Mouse (Mus musculus) hindbrain, embryonic 11.5 days (tissue): Measurements from ENCODE around the gene Supv3l1. TPM values are rescaled to one million over a fixed set of nuclear protein-coding genes. Genes with fewer than 3 reads are reported as not detected.

Experiments
- ATAC-seq: fragments of 200-750 bp; cut with Nextera tagmentation; 2 replicates; pipeline ENCODE4 v1.8.0; 2017; ENCODE audit warnings: mild to moderate bottlenecking, moderate TSS enrichment, moderate library complexity; ENCODE audit not compliant: low FRiP score
- DNase-seq: peaks from one replicate; pipeline ENCODE4 v3.0.0-alpha.2; 2015; ENCODE audit warnings: low spot score
- H3K27ac ChIP-seq: fragments of 300-500 bp; sonication (generic); 2 replicates; pipeline ENCODE4 v1.5.1; 2014; ENCODE audit warnings: mild to moderate bottlenecking, low read depth, low read length
- H3K27me3 ChIP-seq: fragments of 300-500 bp; sonication (generic); 2 replicates; pipeline ENCODE4 v1.6.1; 2014; ENCODE audit warnings: mild to moderate bottlenecking, low read length, moderate library complexity, mixed read lengths; ENCODE audit not compliant: control insufficient read depth, insufficient read depth
- H3K36me3 ChIP-seq: fragments of 300-500 bp; sonication (generic); 2 replicates; pipeline ENCODE4 v1.6.1; 2014; ENCODE audit warnings: mild to moderate bottlenecking, low read length, moderate library complexity, mixed read lengths; ENCODE audit not compliant: control insufficient read depth, insufficient read depth
- H3K4me1 ChIP-seq: fragments of 300-500 bp; sonication (generic); replicated peaks from 2 replicates; pipeline ENCODE4 v1.6.1; 2014; ENCODE audit warnings: low read length, mixed read lengths; ENCODE audit not compliant: control insufficient read depth, insufficient read depth
- H3K4me2 ChIP-seq: fragments of 300-500 bp; sonication (generic); replicated peaks from 2 replicates; pipeline ENCODE4 v1.6.1; 2014; ENCODE audit warnings: mild to moderate bottlenecking, low read depth, low read length
- H3K4me3 ChIP-seq: fragments of 300-500 bp; sonication (generic); 2 replicates; pipeline ENCODE4 v1.5.1; 2014; ENCODE audit warnings: low read depth, low read length
- H3K9ac ChIP-seq: fragments of 300-500 bp; sonication (generic); 2 replicates; pipeline ENCODE4 v1.6.1; 2014; ENCODE audit warnings: low read depth, low read length
- H3K9me3 ChIP-seq: fragments of 300-500 bp; sonication (generic); 2 replicates; pipeline ENCODE4 v1.6.1; 2016; ENCODE audit warnings: low read length; ENCODE audit not compliant: control insufficient read depth
- WGBS: fragments of 180-500 bp; shearing (Covaris S2); extraction: QIAGEN DNeasy Blood & Tissue Kit; methylation state at CpG from one replicate; pipeline ENCODE4 v1.1.7; 2014; 5-methylcytosine and 5-hydroxymethylcytosine counted together
- polyA plus RNA-seq: library from polyadenylated mRNA; unstranded; fragments of >200 nt; fragmentation: Nextera tagmentation; extraction: Ambion mirVana; gene quantifications from 2 replicates; pipeline ENCODE4 v1.2.1, GENCODE M21; 2014

The Supv3l1 gene
- polyA plus RNA-seq, 1 experiment from 2014 or later = 27.4 TPM

- ATAC-seq = no peak
- H3K9me3 ChIP-seq = no peaks in the 10 kb centered on the region
- 80% methylated on average over 3 of the region's 3 CpGs for WGBS
- H3K27ac ChIP-seq = no peak overlapping the region
- H3K27me3 ChIP-seq = no peaks in the 10 kb centered on the region
- H3K4me1 ChIP-seq = no peaks in the 10 kb centered on the region
- no peaks in the 10 kb centered on the region for H3K36me3 ChIP-seq
- H3K4me2 ChIP-seq = no peak overlapping the region
- H3K4me3 ChIP-seq = no peak overlapping the region
- DNase-seq = no peak
- no peak overlapping the region for H3K9ac ChIP-seq
Measured at GRCm38 (mm10) chr10:62421127-62421526, 28.4 kb downstream of the Supv3l1 start.

GRCm38 (mm10) chr10:62420399-62420798 lies 29.1 kb downstream of the Supv3l1 start:
- Histone ChIP-seq H3K4me1 (no peaks in the 10 kb centered on the region), H3K9me3 (no peaks in the 10 kb centered on the region), H3K27me3 (no peaks in the 10 kb centered on the region), H3K4me2 (no peak overlapping the region), H3K36me3 (no peaks in the 10 kb centered on the region), H3K27ac (no peak overlapping the region), H3K9ac (no peak overlapping the region), H3K4me3 (no peak overlapping the region)
- no peak for ATAC-seq
- WGBS = 75% methylated on average over 6 of the region's 6 CpGs
- DNase-seq = no peak

GRCm38 (mm10) chr10:62419422-62419821 lies 30.1 kb downstream of the Supv3l1 start:
- H3K9me3 ChIP-seq = no peaks in the 10 kb centered on the region
- no peak for ATAC-seq
- no peak overlapping the region for H3K9ac ChIP-seq
- DNase-seq = no peak
- no peaks in the 10 kb centered on the region for H3K4me1 ChIP-seq
- H3K36me3 ChIP-seq = no peaks in the 10 kb centered on the region
- no peak overlapping the region for H3K4me3 ChIP-seq
- no peak overlapping the region for H3K4me2 ChIP-seq
- H3K27ac ChIP-seq = no peak overlapping the region
- 81% methylated on average over 5 of the region's 5 CpGs for WGBS
- H3K27me3 ChIP-seq = no peaks in the 10 kb centered on the region

DNA sequence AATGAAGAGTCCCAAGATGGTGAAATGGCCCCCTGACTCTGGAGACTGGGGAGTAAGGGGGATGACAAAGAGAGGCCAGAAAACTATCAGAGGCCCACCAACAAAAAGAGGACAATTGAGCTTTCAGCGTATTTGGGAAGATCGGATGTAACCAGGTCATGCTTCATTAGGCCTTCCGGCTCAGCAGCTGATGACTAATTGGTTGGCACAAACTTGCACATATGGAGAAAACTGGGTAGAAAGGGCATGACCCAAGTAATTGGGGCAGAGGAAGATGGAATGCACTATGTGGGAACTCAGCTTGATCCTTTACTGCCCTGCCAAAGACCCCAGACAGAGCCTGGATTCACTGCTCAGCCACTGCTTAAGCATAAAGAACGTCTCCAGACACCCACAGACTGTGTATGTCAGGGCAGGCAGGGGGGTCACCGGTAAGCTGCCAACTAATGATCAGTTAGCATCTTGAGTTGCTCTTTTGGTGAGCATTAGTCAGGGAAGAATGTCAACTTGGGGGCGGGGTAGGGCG lies 30.6 kb downstream of the Supv3l1 start:
- no peak for ATAC-seq
- WGBS = 44% methylated on average over 7 of the region's 7 CpGs

GRCm38 (mm10) chr10:62413606-62413982 lies 35.9 kb downstream of the Supv3l1 start:
- Histone ChIP-seq H3K4me2 (no peak overlapping the region), H3K4me1 (no peaks in the 10 kb centered on the region), H3K9ac (no peak overlapping the region), H3K36me3 (no peaks in the 10 kb centered on the region), H3K27ac (no peak overlapping the region), H3K27me3 (no peaks in the 10 kb centered on the region), H3K4me3 (no peak overlapping the region), H3K9me3 (no peaks in the 10 kb centered on the region)
- ATAC-seq (no peak), DNase-seq (no peak)
- WGBS = 59% methylated on average over 4 of the region's 4 CpGs

More for the DNA sequence above, 30.6 kb downstream of the Supv3l1 start:
- Histone ChIP-seq H3K9me3 (no peaks in the 10 kb centered on the region), H3K36me3 (no peaks in the 10 kb centered on the region), H3K27me3 (no peaks in the 10 kb centered on the region), H3K4me2 (no peak overlapping the region), H3K9ac (no peak overlapping the region), H3K27ac (no peak overlapping the region), H3K4me1 (no peaks in the 10 kb centered on the region), H3K4me3 (no peak overlapping the region)
- no peak for DNase-seq

DNA sequence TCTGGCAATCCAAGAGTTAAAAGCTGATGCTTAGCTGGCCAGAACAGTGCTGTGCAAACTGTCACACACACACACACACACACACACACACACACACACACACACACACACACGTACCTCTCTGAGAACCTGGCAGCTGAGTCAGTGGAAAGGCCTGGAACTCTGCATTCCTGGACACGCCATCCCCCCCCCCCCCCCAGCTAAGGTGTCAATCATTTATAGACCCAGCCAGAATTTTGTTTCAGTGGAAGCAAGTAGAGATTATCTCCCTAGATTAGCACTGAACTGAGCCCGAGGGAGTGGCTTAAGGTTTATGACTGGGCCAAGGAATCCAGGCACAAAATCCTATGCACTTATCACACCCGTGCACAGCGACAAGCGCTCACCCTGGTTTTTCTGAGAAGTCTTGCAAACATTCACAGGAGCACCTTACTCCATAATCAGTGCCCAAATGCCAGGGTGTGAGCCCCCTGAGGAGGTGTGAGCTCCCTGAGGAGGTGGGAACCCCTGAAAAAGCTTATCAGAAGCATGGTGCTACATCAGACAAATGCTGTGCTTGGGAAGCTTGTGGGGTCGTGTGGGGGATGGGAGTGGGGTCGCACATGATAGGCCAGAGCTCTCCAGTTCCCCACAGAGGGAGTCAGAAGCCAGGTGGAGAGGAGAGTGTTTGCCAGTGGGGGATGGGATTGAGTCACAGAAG lies 36.5 kb downstream of the Supv3l1 start:
- WGBS = 45% methylated on average over 8 of the region's 8 CpGs
- no peak overlapping the region for H3K4me3 ChIP-seq
- no peaks in the 10 kb centered on the region for H3K4me1 ChIP-seq
- no peak for ATAC-seq
- no peak overlapping the region for H3K27ac ChIP-seq
- H3K36me3 ChIP-seq = no peaks in the 10 kb centered on the region
- H3K9ac ChIP-seq = no peak overlapping the region
- no peak overlapping the region for H3K4me2 ChIP-seq
- DNase-seq = no peak
- H3K27me3 ChIP-seq = no peaks in the 10 kb centered on the region
- no peaks in the 10 kb centered on the region for H3K9me3 ChIP-seq

GRCm38 (mm10) chr10:62411431-62412410 lies 37.8 kb downstream of the Supv3l1 start:
- ATAC-seq = no peak
- Histone ChIP-seq H3K4me2 (no peak overlapping the region), H3K9me3 (no peaks in the 10 kb centered on the region), H3K27ac (no peak overlapping the region), H3K4me1 (no peaks in the 10 kb centered on the region), H3K9ac (no peak overlapping the region), H3K4me3 (no peak overlapping the region), H3K36me3 (no peaks in the 10 kb centered on the region), H3K27me3 (no peaks in the 10 kb centered on the region)
- no peak for DNase-seq
- 69% methylated on average over 19 of the region's 19 CpGs for WGBS

GRCm38 (mm10) chr10:62410943-62411342 lies 38.6 kb downstream of the Supv3l1 start:
- WGBS = 11% methylated on average over 5 of the region's 5 CpGs

More at GRCm38 (mm10) chr10:62410943-62411342, 38.6 kb downstream of the Supv3l1 start:
- H3K9ac ChIP-seq = no peak overlapping the region
- H3K36me3 ChIP-seq = no peaks in the 10 kb centered on the region
- no peaks in the 10 kb centered on the region for H3K27me3 ChIP-seq
- H3K27ac ChIP-seq = no peak overlapping the region
- ATAC-seq = no peak
- no peak overlapping the region for H3K4me2 ChIP-seq
- peak; percentile 77 for DNase-seq
- H3K4me1 ChIP-seq = no peaks in the 10 kb centered on the region
- H3K4me3 ChIP-seq = no peak overlapping the region
- H3K9me3 ChIP-seq = no peaks in the 10 kb centered on the region
